Mouse (Mus musculus) liver, embryonic 15.5 days (tissue): ENCODE data around the gene Kank2. TPM values are rescaled to one million over a fixed set of nuclear protein-coding genes. Genes with fewer than 3 reads are reported as not detected.

Source experiments
- ATAC-seq: fragments of 200-750 bp; cut with Nextera tagmentation; 2 replicates; pipeline ENCODE4 v1.8.0; 2017; ENCODE audit warnings: moderate number of reproducible peaks, mild to moderate bottlenecking, moderate library complexity; ENCODE audit not compliant: insufficient read depth
- H3K27ac ChIP-seq: fragments of 300-500 bp; sonication (generic); replicated peaks from 2 replicates; pipeline ENCODE4 v1.5.1; 2015; ENCODE audit warnings: mild to moderate bottlenecking, inconsistent platforms
- H3K27me3 ChIP-seq: fragments of 300-500 bp; sonication (generic); 2 replicates; pipeline ENCODE4 v1.6.1; 2015; ENCODE audit warnings: mild to moderate bottlenecking, inconsistent platforms
- H3K36me3 ChIP-seq: fragments of 300-500 bp; sonication (generic); replicated peaks from 2 replicates; pipeline ENCODE4 v1.6.1; 2015; ENCODE audit warnings: moderate library complexity, mild to moderate bottlenecking, inconsistent platforms
- H3K4me1 ChIP-seq: fragments of 300-500 bp; sonication (generic); replicated peaks from 2 replicates; pipeline ENCODE4 v1.6.1; 2015; ENCODE audit warnings: inconsistent platforms
- H3K4me2 ChIP-seq: fragments of 300-500 bp; sonication (generic); 2 replicates; pipeline ENCODE4 v1.6.1; 2015; ENCODE audit warnings: moderate library complexity, mild to moderate bottlenecking, inconsistent platforms
- H3K4me3 ChIP-seq: fragments of 300-500 bp; sonication (generic); replicated peaks from 2 replicates; pipeline ENCODE4 v1.5.1; 2015; ENCODE audit warnings: mild to moderate bottlenecking, inconsistent platforms
- H3K9ac ChIP-seq: fragments of 300-500 bp; sonication (generic); 2 replicates; pipeline ENCODE4 v1.6.1; 2015; ENCODE audit warnings: moderate library complexity, mild to moderate bottlenecking, inconsistent platforms
- H3K9me3 ChIP-seq: fragments of 300-500 bp; sonication (generic); replicated peaks from 2 replicates; pipeline ENCODE4 v1.6.1; 2016; ENCODE audit warnings: inconsistent platforms
- WGBS: fragments of 180-500 bp; shearing (Covaris S2); methylation state at CpG from one replicate; pipeline ENCODE4 v1.1.7; 2015; ENCODE audit warnings: mixed read lengths; ENCODE audit not compliant: insufficient replicate concordance; 5-methylcytosine and 5-hydroxymethylcytosine counted together
- polyA plus RNA-seq: library from polyadenylated mRNA; unstranded; fragments of >200 nt; fragmentation: Nextera tagmentation; extraction: Ambion mirVana; gene quantifications from 2 replicates; pipeline ENCODE4 v1.2.1, GENCODE M21; 2015

Kank2 gene
- polyA plus RNA-seq, 1 experiment from 2014 or later = 4.8 TPM

DNA sequence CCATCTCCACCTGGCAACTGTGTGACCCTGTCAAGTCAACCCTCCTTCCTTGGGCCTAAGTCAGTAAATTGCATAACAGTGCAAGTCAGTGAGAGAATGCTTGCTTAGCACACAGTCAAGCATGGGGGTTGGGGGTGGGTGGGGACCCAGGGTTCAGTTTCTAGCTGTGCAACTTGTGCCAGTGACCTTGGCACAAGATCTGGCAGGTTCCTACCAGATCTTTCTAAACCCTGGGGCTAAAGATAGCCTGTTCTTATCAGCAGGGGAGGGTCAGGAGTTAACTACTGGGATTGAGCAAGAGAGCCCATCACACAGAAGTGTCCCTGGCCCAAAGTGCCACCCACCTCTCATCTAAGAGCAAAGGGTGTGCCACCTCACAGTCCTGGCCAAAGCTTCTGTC lies 36.4 kb downstream of the Kank2 start:
- H3K9me3 ChIP-seq = no peaks in the 10 kb centered on the region
- peaks cover 42% of the 10 kb centered on the region for H3K4me1 ChIP-seq
- peaks cover 9% of the 10 kb centered on the region for H3K36me3 ChIP-seq
- no peak overlapping the region for H3K4me3 ChIP-seq
- H3K9ac ChIP-seq = no peak overlapping the region
- no peak for ATAC-seq
- H3K4me2 ChIP-seq = no peak overlapping the region
- H3K27me3 ChIP-seq = no peaks in the 10 kb centered on the region
- 0 out of 2 replicates have a peak overlapping the region, but pooled peaks have one; percentile 16 for H3K27ac ChIP-seq

DNA sequence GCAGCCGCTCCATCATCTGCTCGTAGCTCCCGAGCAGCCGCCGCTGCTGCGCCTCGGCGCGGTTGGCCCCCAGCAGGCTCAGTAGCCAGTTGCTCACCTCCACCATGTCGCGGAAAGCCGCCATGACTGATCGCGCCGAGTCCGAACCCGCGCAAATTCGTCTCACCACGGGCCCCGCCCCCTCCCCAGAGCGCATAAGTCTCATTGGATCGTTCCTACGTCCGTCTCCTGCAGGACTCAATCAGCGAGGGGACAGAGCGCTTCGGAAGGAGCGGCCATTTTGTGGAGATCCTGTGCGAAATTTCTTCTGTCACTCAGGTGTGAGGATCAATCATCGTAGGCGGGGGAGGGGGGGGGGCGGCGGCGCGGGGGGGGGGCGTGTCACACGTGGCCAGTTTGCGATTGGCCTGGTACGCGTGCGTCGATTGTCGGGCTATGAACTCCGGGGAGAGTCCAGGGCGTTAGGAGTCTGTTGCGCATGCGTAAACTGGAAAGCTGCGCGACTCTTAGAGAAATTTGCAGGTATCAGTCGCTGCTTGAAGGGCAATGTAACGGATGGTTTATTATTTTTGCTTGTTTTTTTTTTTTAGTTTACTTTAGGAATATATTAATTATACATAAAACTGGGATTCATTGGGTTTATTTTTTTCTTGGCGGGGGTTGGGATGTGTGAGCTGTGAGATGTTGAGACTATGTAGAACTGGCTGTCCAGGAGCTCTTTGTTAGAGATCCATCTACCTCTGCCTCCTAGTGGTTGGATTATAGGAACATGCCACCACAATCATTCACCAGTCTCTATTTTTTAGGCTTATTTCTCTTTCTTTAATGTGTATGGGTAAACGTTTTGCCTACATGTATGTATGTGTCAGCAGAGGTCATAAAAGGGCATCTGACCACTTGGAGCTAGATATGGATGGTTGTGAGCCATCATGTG lies 38.1 kb downstream of the Kank2 start, which contains the start of gene Spc24:
Gene Spc24 (minus strand): TSS at position 149 of the 934 bp plus-strand sequence.
- peak within 1 kb of the TSS; percentile 87 for H3K4me2 ChIP-seq
- ATAC-seq = peak; percentile 95
- H3K27ac ChIP-seq = peak within 1 kb of the TSS; percentile 83
- WGBS = under 1% methylated on average over 54 of the region's 54 CpGs
- H3K4me3 ChIP-seq = peak within 1 kb of the TSS; percentile 96
- H3K9ac ChIP-seq = peak within 1 kb of the TSS; percentile 92
- no peaks in the 10 kb centered on the region for H3K9me3 ChIP-seq
- no peaks in the 10 kb centered on the region for H3K27me3 ChIP-seq
- peaks cover 47% of the 10 kb centered on the region for H3K4me1 ChIP-seq
- H3K36me3 ChIP-seq = peaks cover 24% of the 10 kb centered on the region

DNA sequence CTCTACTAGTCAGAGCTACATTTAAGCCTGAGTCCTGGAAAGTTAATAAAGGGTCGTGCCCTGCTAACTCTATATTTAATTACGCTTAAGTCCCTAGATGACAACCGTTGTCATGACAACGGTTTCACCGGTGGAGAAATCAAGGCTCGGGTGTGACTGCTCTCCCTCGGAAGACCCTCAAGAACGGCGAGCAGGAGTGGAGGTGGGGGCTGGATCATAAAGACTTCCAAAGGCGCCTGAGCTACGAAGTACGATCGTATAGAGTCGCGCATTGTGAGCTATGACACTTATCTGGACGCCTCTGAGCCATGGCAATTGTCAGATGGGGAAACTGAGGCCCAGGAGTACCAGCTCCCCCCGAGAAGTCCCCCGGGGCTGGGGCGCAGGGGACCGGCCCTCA lies 38.8 kb downstream of the Kank2 start:
- WGBS = under 1% methylated on average over 20 of the region's 20 CpGs
- H3K4me2 ChIP-seq = peak overlapping the region; percentile 87
- ATAC-seq = no peak
- H3K36me3 ChIP-seq = peaks cover 31% of the 10 kb centered on the region
- peak overlapping the region; percentile 83 for H3K27ac ChIP-seq
- H3K9me3 ChIP-seq = no peaks in the 10 kb centered on the region
- peaks cover 47% of the 10 kb centered on the region for H3K4me1 ChIP-seq
- H3K27me3 ChIP-seq = no peaks in the 10 kb centered on the region
- H3K9ac ChIP-seq = peak overlapping the region; percentile 92
- H3K4me3 ChIP-seq = peak overlapping the region; percentile 96

DNA sequence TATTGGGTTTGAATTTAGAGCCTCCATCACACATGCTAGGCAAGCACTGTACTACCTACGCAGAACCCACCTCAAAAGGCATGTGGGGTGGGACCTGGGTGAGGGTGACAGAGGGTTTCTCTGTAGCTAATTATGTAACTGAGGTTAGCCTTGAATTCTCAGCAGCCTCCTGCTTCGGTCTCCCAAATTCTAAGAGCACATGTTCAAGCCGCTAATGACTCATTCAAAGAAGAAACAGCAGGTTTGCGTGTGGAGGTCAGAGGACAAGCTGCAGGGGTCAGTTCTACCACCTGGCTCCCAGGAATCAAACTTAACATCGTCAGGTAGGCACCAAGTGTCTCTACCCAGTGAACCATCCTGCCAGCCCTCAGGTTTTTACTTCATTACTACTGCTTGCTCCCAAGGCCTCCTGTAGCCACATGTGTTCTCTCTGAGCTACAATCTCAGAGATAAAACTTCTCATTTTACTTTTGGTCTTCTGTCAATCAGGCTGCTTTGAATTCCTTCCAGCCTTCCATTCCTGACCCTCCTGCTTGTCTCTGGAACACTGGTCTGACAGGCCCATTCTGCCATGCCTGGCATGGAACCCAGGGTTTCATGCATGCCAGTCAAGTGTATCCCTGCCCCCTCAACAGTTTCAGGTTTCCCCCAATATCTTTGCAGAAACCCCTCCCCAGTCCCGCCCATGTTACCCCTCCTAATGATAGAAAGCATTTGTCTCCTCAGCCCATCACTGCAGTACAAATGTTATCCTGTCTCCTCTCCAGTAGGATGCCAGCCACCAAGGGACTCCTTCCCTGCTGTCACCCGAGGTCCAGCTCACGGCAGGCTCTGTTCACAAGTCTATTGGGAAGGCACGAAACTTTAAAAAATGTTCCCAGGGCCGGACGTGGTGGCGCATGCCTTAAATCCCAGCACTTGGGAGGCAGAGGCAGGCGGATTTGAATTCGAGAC lies 39.7 kb downstream of the Kank2 start:
- H3K4me2 ChIP-seq = peak overlapping the region; percentile 87
- H3K27me3 ChIP-seq = no peaks in the 10 kb centered on the region
- H3K9me3 ChIP-seq = no peaks in the 10 kb centered on the region
- peaks cover 47% of the 10 kb centered on the region for H3K4me1 ChIP-seq
- ATAC-seq = no peak
- H3K9ac ChIP-seq = peak overlapping the region; percentile 92
- peak overlapping the region; percentile 96 for H3K4me3 ChIP-seq
- peaks cover 39% of the 10 kb centered on the region for H3K36me3 ChIP-seq
- 49% methylated on average over 14 of the region's 14 CpGs for WGBS
- H3K27ac ChIP-seq = peak overlapping the region; percentile 19; the same call in 1 of the 2 replicates

DNA sequence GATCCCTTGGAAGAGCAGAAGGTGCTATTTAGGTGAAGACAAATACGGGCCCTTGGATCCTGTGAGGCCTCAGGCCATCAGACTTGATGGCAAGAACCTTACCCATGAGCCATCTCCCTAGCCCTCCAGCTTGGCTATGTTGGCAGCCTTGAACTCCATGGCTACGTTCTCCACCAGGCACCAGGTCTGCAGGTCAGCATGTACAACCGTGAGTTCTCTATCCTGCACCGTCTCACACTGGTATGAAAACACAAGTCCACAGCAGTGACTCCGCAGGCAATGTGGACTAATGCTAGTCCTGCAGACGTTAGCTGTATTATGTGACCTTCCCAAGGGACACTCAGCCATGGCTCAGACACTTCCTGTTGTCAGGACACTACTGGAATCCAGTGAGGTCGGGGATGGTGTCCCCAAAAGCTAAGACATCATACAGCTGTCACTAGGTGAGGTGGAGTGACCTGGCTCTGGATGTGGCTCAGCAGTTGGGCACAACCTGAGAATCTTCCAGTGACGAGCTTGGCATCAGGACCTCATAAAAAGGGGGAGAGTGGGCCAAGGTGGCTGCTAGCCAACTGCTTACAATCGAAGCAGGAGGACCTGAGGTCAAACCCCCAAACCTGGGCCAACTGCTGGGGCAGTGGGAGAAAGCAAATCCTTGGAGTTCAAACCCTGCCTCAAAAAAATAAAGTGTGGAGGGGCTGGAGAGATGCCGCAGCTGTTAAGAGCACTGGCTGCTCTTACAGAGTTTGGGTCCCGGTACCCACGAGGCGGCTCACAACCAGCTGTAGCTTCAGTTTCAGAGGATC lies 43.8 kb downstream of the Kank2 start:
- Histone ChIP-seq H3K27me3 (no peaks in the 10 kb centered on the region), H3K4me3 (no peak overlapping the region), H3K36me3 (peaks cover 49% of the 10 kb centered on the region), H3K9me3 (no peaks in the 10 kb centered on the region), H3K27ac (no peak overlapping the region), H3K4me2 (no peak overlapping the region), H3K9ac (no peak overlapping the region), H3K4me1 (peaks cover 28% of the 10 kb centered on the region)
- no peak for ATAC-seq
- WGBS = 81% methylated on average over 13 of the region's 13 CpGs

DNA sequence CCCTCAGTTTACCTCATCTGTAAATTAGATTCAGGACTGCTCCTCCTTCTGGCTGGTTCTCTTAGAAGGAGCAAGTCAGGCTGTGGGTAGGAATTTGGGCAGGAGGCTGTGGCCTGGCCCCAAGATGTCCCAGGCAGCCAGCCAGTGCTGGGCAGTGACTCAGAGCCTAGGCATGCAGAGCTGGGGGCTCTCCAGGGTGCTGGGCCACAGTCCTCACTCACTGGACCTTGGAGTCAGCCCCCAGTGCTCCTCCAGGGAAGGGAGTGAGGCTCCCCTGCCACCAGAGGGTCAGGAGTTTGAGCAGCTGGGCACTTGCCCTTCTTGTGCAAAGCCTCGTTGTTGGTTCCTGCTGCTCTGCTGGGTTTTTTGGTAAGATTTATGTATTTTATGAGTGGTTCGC lies 44.5 kb downstream of the Kank2 start:
- H3K9me3 ChIP-seq = no peaks in the 10 kb centered on the region
- no peak overlapping the region for H3K4me3 ChIP-seq
- H3K4me2 ChIP-seq = no peak overlapping the region
- H3K27ac ChIP-seq = no peak overlapping the region
- ATAC-seq = no peak
- no peaks in the 10 kb centered on the region for H3K27me3 ChIP-seq
- no peak overlapping the region for H3K9ac ChIP-seq
- peaks cover 22% of the 10 kb centered on the region for H3K4me1 ChIP-seq
- peaks cover 57% of the 10 kb centered on the region for H3K36me3 ChIP-seq
- WGBS = 64% methylated on average over 2 of the region's 2 CpGs

DNA sequence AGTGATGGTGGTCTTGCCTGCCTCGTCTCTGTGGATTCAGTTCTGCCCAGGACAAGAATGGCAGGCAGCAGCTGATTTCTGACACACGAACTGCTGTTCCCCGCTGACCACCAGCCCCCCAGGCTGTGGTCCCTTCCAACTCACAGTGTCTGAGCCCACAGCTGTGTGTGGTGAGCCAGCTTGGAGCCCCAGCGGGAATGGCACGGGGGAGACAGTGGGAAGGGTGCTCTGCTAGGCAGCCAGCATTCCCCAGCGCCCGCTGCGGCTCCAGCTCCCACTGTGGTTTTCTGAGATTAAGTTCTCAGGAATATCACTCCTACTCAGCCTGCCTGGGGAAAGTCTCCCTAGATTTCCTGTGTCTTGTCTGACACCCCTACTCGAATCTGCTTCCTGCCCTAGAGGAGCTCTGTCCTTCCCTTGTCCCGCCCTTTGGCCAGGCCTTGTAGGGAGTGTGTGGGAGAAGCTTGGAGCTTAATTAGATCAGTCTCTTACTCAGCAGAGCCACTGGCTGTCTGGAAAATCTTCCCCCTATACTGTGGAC lies 46.2 kb downstream of the Kank2 start:
- ATAC-seq = no peak
- Histone ChIP-seq H3K36me3 (peaks cover 66% of the 10 kb centered on the region), H3K4me3 (no peak overlapping the region), H3K27me3 (no peaks in the 10 kb centered on the region), H3K4me2 (no peak overlapping the region), H3K27ac (peak overlapping the region; percentile 38; the same call in 1 of the 2 replicates), H3K9me3 (no peaks in the 10 kb centered on the region), H3K9ac (no peak overlapping the region), H3K4me1 (peaks cover 11% of the 10 kb centered on the region)
- WGBS = 62% methylated on average over 10 of the region's 10 CpGs

DNA sequence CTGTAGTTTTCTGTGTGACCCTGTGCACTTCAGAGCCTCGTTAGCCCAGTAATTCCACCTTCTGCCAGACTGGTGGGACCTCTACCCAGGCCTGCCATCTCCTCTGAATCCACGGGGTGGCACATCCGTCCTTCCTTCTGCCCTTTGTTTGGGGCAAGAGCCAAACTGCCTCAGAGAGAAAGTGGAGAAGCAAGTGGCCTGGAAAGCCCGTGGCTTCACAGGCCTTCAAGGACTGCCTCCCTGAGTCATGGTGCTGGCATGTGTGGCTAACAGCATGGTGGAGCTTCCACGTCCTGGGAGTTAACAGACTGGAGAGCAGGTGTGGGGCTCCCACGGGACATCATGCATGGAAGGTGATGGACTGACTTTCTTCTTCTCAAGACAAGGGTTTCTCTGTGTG lies 47.2 kb downstream of the Kank2 start:
- peaks cover 66% of the 10 kb centered on the region for H3K36me3 ChIP-seq
- H3K27ac ChIP-seq = no peak overlapping the region
- H3K4me3 ChIP-seq = no peak overlapping the region
- no peaks in the 10 kb centered on the region for H3K27me3 ChIP-seq
- no peak overlapping the region for H3K4me2 ChIP-seq
- 53% methylated on average over 6 of the region's 6 CpGs for WGBS
- no peak overlapping the region for H3K9ac ChIP-seq
- H3K4me1 ChIP-seq = peaks cover 10% of the 10 kb centered on the region; the same call in 1 of the 2 replicates
- no peaks in the 10 kb centered on the region for H3K9me3 ChIP-seq
- no peak for ATAC-seq

DNA sequence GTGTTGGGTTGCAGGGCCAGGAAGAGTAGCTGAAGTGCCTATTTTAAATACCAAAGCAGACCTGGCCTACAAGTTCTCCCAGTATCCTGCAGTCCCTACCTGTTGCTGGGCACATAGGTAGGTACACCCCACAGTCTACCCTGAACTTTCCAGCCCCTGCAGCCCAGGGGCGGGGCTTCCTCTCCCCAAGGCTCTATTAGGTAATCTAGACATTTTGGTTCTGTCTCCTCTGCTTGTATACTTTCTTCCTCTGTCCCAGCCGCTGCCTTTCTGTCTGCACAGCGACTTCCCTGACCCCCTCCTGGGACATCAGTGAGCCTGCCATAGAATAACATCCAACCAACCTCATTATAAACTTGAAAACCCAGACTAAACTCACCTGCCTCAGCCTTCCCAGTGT lies 48.2 kb downstream of the Kank2 start:
- Histone ChIP-seq H3K36me3 (peaks cover 69% of the 10 kb centered on the region), H3K4me3 (no peak overlapping the region), H3K9me3 (no peaks in the 10 kb centered on the region), H3K4me2 (no peak overlapping the region), H3K27me3 (no peaks in the 10 kb centered on the region), H3K4me1 (0 out of 2 replicates have a peak, but pooled peaks cover 6% of the 10 kb centered on the region), H3K9ac (no peak overlapping the region), H3K27ac (no peak overlapping the region)
- WGBS = 57% methylated on average over 3 of the region's 3 CpGs
- ATAC-seq = no peak

DNA sequence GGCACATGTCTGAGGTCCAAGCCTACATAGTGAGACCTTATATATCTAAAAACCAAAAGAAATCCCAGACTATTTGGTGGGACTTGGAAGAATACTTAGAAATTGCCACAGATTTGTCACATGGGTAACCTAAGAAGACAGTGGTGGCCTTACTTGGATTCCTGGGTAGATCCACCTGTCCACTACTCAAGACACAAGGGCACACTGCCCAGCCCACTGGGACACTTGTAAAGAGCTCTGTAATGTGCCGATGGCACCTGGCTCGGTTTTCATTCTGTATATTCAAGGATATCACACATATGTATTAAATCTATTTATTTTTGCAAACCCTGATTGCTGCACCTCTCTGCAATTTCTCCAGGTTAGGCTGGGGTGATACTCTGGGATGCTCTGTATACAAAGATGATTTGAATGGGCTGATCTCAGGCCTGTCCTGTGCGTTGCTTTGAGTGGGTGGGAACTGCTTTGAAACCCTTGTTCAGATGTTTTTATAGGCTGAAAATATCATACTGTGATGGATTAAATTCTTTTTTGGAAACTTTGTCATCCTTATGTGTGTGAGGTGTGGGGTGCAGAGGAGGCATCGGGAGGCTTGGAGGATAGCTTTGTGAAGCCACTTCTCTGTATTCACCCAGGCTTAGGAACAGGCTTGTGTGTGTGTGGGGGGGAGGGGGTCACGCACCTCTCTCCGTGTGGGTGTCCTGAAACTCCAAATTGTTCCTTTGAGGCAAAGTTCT lies 49.0 kb downstream of the Kank2 start:
- 75% methylated on average over 6 of the region's 6 CpGs for WGBS
- 0 out of 2 replicates have a peak, but pooled peaks cover 6% of the 10 kb centered on the region for H3K4me1 ChIP-seq
- no peak overlapping the region for H3K4me3 ChIP-seq
- H3K9ac ChIP-seq = no peak overlapping the region
- no peak overlapping the region for H3K27ac ChIP-seq
- ATAC-seq = no peak
- no peaks in the 10 kb centered on the region for H3K9me3 ChIP-seq
- peaks cover 69% of the 10 kb centered on the region for H3K36me3 ChIP-seq
- H3K4me2 ChIP-seq = no peak overlapping the region
- H3K27me3 ChIP-seq = no peaks in the 10 kb centered on the region
